Mouse (Mus musculus) ES-Bruce4 (cell line): ENCODE measurements around the gene Serpina9.
A peak's percentile ranks its signal among the peaks of the same experiment; 100 is the strongest.

Experiments used
- CTCF ChIP-seq: IDR thresholded peaks from one replicate; pipeline ENCODE4 v1.8.1; 2011; ENCODE audit warnings: low read depth, low read length
- EP300 ChIP-seq: IDR thresholded peaks from 2 replicates; pipeline ENCODE4 v1.6.1; 2011; ENCODE audit warnings: low read depth, low read length; ENCODE audit not compliant: insufficient read depth
- POLR2A ChIP-seq: IDR thresholded peaks from one replicate; pipeline ENCODE4 v1.8.1; 2011; ENCODE audit warnings: low read length; ENCODE audit not compliant: insufficient read depth

DNA sequence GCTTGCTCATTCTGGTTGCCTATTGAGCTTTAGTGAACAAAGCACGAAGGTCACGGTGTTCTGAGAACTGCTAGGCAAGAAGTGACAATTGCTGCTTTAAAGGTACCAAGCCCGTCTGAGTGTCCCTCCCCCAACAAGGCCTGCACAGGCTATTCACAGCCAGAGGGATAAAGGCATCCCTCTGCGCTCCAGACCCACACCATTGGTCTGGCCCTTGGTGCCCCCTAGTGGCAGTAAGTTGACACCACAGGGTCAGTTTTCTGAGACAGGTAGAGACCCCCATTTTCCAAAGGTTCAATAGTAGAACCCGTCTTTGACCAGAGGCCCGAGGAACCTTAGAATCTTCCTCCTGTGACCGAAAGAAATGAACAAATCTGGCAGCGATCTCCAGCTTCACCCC, 16.4 kb upstream of the Serpina9 start:
- TF ChIP-seq EP300 (no peak), CTCF (peak; percentile 66), POLR2A (no peak)
